Mouse (Mus musculus) MEL (cell line): ENCODE results near the gene Prkag2.

Source experiments
- CTCF ChIP-seq, 3 experiments: IDR thresholded peaks in 2 of 3; conservative IDR thresholded peaks in 1 of 3; 2 replicates each; pipeline ENCODE4 v1.5.1; 2011 to 2012; ENCODE audit warnings: low read length in 3 of 3, low read depth in 2 of 3, mild to moderate bottlenecking in 2 of 3, improper control_type of control experiment in 1 of 3, inconsistent platforms in 1 of 3, mixed read lengths in 1 of 3, moderate library complexity in 1 of 3; ENCODE audit not compliant: control insufficient read depth in 1 of 3, insufficient read depth in 1 of 3, poor library complexity in 1 of 3, severe bottlenecking in 1 of 3
- GATA1 ChIP-seq: IDR thresholded peaks from 2 replicates; pipeline ENCODE4 v1.6.1; 2011; ENCODE audit warnings: low read depth, low read length, improper control_type of control experiment
- POLR2A ChIP-seq, 2 experiments: IDR thresholded peaks; 2 replicates each; pipeline ENCODE4 v1.6.1; 2011 to 2012; ENCODE audit warnings: low read length in 2 of 2, mild to moderate bottlenecking in 2 of 2, control low read depth in 1 of 2, improper control_type of control experiment in 1 of 2, low read depth in 1 of 2, moderate library complexity in 1 of 2; ENCODE audit not compliant: control insufficient read depth in 1 of 2, insufficient read depth in 1 of 2, poor library complexity in 1 of 2
- RCOR1 ChIP-seq: IDR thresholded peaks from 2 replicates; pipeline ENCODE4 v1.6.1; 2012; ENCODE audit warnings: low read depth, mild to moderate bottlenecking, inconsistent platforms, low read length, improper control_type of control experiment
- ZC3H11A ChIP-seq: IDR thresholded peaks from 2 replicates; pipeline ENCODE4 v1.6.1; 2012; ENCODE audit warnings: low read depth, mild to moderate bottlenecking, inconsistent platforms, low read length, improper control_type of control experiment

GRCm38 (mm10) chr5:24982258-24982657 lies 118.2 kb downstream of the Prkag2 start:
- no peak for TF ChIP-seq CTCF (IDR thresholded peaks at IDR 0.05 in 2 of 3, conservative IDR thresholded peaks at IDR 0.05 in 1 of 3; ENCODE audit: control insufficient read depth in 1 of 3, insufficient read depth in 1 of 3, low read depth in 2 of 3, low read length in 3 of 3, poor library complexity in 1 of 3, severe bottlenecking in 1 of 3)
- TF ChIP-seq GATA1 = no peak
- TF ChIP-seq POLR2A (IDR thresholded peaks at IDR 0.05; ENCODE audit: control insufficient read depth in 1 of 2, insufficient read depth in 1 of 2, low read depth in 1 of 2, low read length in 2 of 2, poor library complexity in 1 of 2) = no peak
- no peak for TF ChIP-seq ZC3H11A
- TF ChIP-seq RCOR1 = no peak
